Mouse (Mus musculus): Measurements from ENCODE around the gene Mthfr. TPM values are rescaled to one million over a fixed set of nuclear protein-coding genes. Genes with fewer than 3 reads are reported as not detected.
A peak's percentile ranks its signal among the peaks of the same experiment; 100 is the strongest.

The Mthfr gene
- polyA plus RNA-seq, 1 experiment from 2014 or later, result 25.4 TPM

DNA sequence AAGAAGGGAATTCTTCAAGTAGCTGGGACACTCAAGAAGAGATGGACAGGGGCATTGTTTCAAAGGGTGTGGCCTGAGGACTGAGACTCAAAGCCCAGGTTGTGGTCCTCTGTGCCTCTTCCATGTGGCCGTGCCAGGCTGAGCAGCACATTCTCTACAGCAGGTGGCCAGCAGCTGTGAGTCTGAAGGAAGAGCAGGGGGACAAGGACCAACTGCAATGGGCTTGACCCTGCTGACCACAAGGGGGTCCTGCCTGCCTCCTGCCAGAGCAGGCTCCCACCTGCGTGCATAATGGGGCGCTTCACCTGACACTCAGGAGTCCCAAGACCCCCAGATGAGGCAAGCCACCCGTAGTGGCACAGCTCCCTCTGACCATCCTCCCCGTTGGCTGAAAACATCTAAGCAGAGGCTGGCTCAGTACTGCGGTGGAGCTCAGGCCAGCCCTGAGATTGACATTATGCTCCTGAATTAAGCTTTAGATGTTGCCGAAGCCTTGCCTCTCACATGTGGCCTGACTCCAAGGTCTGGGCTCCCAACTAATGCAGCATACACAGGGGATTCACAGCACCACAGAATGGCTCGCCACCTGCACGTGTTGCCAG lies 19.4 kb downstream of the Mthfr start:
- H3K36me3 ChIP-seq, result peaks cover 58% of the 10 kb centered on the region
- H3K27ac ChIP-seq (replicated peaks), result no peak overlapping the region
- H3K4me3 ChIP-seq, result no peak overlapping the region
- DNase-seq (ENCODE audit: low spot score), result no peak
- H3K4me1 ChIP-seq, result peaks cover 6% of the 10 kb centered on the region; the same call in 1 of the 2 replicates
- H3K27me3 ChIP-seq (ENCODE audit: low read depth, poor library complexity, severe bottlenecking), result no peaks in the 10 kb centered on the region
- H3K9me3 ChIP-seq (replicated peaks), result no peaks in the 10 kb centered on the region
- 92% methylated on average over 9 of the region's 9 CpGs for WGBS

DNA sequence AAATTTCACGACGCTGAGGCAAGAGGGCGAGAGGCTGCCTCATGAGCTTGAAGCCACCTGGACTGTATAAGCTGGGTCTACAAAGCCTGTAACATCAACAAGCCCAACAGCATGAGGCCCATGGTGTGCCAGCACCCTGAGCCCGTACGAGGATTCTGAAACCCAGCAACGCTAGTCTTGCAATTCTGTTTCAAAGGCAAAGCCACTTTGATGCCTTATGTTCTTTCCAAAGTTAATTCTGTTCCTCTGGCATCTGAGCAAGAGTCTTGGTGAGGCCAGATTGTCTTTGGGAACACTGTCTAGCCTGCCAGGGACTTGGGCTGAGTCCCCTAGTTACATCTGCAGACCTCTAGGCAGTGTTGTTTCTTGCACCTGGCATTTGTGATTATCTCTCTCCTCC lies 20.1 kb downstream of the Mthfr start:
- no peaks in the 10 kb centered on the region for H3K27me3 ChIP-seq (ENCODE audit: low read depth, poor library complexity, severe bottlenecking)
- no peak overlapping the region for H3K4me3 ChIP-seq
- H3K36me3 ChIP-seq, result peaks cover 51% of the 10 kb centered on the region
- H3K4me1 ChIP-seq, result peaks cover 6% of the 10 kb centered on the region; the same call in 1 of the 2 replicates
- no peak for DNase-seq (ENCODE audit: low spot score)
- H3K9me3 ChIP-seq (replicated peaks), result no peaks in the 10 kb centered on the region
- no peak overlapping the region for H3K27ac ChIP-seq (replicated peaks)
- 92% methylated on average over 6 of the region's 6 CpGs for WGBS

DNA sequence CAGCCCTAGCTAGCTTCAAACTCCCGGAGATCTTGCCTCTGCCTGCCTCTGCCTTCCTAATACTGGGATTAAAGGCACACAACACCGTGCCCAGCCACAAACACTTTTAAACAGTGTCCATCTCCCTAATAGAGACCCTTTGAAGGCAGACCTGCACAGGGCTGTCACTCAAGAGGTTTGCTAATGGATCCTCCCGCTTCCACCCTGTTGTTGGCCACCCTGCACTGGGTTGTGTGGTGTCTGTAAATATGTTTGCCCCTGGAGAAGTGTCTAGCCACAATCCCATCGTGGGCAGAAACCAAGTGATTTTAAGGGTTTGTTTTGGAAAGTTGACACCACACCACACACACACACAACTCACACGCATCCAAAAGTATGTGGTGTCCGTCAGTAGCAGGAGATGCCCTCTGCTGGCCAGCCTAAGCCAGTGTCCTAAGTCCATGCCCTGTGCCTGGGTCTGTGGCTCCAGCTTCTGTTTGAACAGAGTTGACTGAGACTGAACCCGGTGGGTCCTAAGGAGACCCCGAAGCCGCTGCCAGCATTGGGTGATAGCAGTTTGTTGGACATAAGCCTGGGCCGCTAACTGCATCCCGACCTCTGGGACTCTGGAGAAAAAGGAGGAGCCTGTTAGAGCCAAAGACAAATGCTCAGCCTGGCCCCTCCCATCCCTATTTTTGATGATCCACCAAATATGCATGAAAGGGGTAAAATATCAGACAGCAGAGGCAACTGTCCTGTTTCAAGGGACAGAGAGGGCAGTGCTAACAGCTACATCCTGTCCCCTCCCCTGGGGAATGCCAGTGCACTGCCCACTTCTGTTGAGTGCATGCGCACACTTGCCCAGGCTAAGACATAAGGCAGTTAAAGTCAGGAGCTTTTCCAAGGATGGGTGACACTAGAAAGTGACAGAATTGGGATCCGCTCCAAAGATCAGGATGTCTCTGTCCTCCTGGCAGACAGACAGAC lies 21.5 kb downstream of the Mthfr start:
- no peak overlapping the region for H3K27ac ChIP-seq (replicated peaks)
- DNase-seq (ENCODE audit: low spot score), result no peak
- peaks cover 15% of the 10 kb centered on the region for H3K4me1 ChIP-seq
- H3K27me3 ChIP-seq (ENCODE audit: low read depth, poor library complexity, severe bottlenecking), result peaks cover 6% of the 10 kb centered on the region; the same call in 1 of the 2 replicates
- H3K36me3 ChIP-seq, result peaks cover 38% of the 10 kb centered on the region
- no peak overlapping the region for H3K4me3 ChIP-seq
- WGBS, result 53% methylated on average over 13 of the region's 13 CpGs
- no peaks in the 10 kb centered on the region for H3K9me3 ChIP-seq (replicated peaks)

DNA sequence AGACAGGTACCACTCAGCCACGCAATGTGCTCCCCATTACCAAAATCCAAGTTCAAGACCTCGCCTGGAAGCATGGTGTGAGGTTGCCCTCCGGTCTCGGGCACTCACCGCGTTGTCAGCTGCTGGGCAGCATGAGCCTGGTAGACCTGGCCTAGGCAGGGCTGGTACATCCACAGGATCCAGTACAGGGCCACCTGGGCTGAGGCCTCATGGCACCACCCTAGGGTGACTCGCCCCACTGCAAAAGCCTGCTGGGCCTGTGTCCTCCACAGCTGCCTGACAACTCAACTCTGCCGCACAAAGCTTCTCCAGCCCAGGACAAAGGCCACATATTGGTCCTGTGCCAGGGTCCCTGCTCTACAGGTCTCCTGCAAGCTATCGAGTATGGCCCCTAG lies 22.2 kb downstream of the Mthfr start:
- WGBS, result 89% methylated on average over 9 of the region's 9 CpGs

DNA sequence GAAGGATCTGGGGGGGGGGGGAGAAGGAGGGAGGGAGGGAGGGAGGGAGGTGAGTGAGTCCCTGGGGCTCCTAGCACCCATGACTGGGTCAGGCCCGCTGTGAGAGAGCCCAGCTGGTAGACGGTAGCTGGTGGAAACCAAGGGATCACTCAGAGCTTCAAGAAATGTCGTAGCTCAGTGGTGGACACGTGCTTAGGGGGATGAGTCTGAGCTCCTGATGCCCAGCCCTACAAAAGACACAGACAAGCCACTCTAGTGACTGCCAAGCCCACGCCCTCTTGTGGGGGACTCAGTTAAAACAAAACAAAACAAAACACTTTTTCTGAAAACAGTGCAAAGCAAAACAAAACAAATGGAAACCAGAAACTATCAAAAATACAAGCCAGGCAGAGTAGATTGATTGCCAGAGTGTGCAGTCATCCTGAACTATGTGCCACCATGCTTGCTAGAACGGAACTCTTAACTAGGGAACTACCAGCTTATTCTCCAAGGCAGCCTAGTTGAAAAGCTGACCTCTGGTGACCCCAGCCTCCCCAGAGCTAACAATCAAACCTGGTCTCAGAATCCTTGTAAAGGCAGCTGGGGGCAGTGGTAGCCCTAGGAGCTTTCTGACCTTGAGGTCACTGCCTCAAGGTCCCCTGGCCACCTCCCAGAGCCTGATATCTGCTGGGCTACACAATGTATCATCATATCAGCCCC lies 27.0 kb downstream of the Mthfr start:
- peaks cover 30% of the 10 kb centered on the region for H3K4me1 ChIP-seq
- H3K27me3 ChIP-seq (ENCODE audit: low read depth, poor library complexity, severe bottlenecking), result peaks cover 12% of the 10 kb centered on the region
- 38% methylated on average over 6 of the region's 6 CpGs for WGBS
- DNase-seq (ENCODE audit: low spot score), result no peak
- H3K4me3 ChIP-seq, result no peak overlapping the region
- 0 out of 2 replicates have a peak overlapping the region, but pooled peaks have one; percentile 1 for H3K27ac ChIP-seq (replicated peaks)
- H3K36me3 ChIP-seq, result no peaks in the 10 kb centered on the region
- no peaks in the 10 kb centered on the region for H3K9me3 ChIP-seq (replicated peaks)

More for the DNA sequence above, 22.2 kb downstream of the Mthfr start:
- Histone ChIP-seq H3K36me3 (peaks cover 31% of the 10 kb centered on the region), H3K9me3 (replicated peaks) (no peaks in the 10 kb centered on the region), H3K27me3 (ENCODE audit: low read depth, poor library complexity, severe bottlenecking) (peaks cover 6% of the 10 kb centered on the region; the same call in 1 of the 2 replicates), H3K27ac (replicated peaks) (no peak overlapping the region), H3K4me1 (peaks cover 22% of the 10 kb centered on the region), H3K4me3 (no peak overlapping the region)
- no peak for DNase-seq (ENCODE audit: low spot score)

DNA sequence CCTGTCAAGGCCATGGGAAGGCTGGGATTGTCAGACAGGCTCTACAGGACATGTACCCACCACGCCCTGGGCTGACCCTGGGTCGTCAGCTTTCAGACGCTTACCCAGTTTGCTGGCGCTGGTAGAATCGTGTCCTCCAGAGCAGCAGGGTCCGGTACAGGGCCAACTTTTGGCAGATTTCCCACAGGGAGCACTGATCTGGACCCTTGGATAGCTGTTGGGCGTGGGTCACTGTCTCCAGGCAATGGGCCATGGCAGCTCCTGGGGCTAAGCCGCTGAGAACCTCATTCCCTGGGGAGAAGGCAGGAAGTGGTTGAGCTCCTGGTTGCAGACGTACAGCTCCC lies 27.5 kb downstream of the Mthfr start:
- Histone ChIP-seq H3K4me1 (peaks cover 31% of the 10 kb centered on the region), H3K36me3 (no peaks in the 10 kb centered on the region), H3K27me3 (ENCODE audit: low read depth, poor library complexity, severe bottlenecking) (peaks cover 12% of the 10 kb centered on the region), H3K27ac (replicated peaks) (0 out of 2 replicates have a peak overlapping the region, but pooled peaks have one; percentile 1), H3K9me3 (replicated peaks) (no peaks in the 10 kb centered on the region), H3K4me3 (no peak overlapping the region)
- WGBS, result 46% methylated on average over 9 of the region's 9 CpGs
- DNase-seq (ENCODE audit: low spot score), result no peak

DNA sequence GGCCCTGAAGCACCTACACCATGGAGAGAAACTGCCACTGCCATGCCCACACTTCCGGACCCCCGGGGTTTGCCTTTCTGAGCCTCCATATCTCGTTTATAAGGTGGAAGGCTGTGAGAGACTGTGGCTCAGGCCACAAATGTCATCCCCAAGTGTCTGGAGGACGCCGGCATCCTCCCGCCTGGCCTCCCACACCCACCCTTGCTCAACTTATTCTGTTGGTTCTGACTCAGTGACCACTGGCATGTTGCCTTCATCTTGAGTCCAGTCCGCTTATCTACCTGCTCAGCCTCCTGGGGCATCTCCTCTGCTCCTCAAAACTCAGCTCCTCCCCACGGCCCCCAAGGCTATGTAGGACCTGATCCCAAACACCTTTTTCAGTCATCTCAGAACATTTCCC lies 28.5 kb downstream of the Mthfr start:
- no peaks in the 10 kb centered on the region for H3K9me3 ChIP-seq (replicated peaks)
- no peaks in the 10 kb centered on the region for H3K36me3 ChIP-seq
- H3K27me3 ChIP-seq (ENCODE audit: low read depth, poor library complexity, severe bottlenecking), result peaks cover 12% of the 10 kb centered on the region
- 86% methylated on average over 8 of the region's 8 CpGs for WGBS
- H3K4me3 ChIP-seq, result no peak overlapping the region
- no peak overlapping the region for H3K27ac ChIP-seq (replicated peaks)
- no peak for DNase-seq (ENCODE audit: low spot score)
- H3K4me1 ChIP-seq, result peaks cover 31% of the 10 kb centered on the region

DNA sequence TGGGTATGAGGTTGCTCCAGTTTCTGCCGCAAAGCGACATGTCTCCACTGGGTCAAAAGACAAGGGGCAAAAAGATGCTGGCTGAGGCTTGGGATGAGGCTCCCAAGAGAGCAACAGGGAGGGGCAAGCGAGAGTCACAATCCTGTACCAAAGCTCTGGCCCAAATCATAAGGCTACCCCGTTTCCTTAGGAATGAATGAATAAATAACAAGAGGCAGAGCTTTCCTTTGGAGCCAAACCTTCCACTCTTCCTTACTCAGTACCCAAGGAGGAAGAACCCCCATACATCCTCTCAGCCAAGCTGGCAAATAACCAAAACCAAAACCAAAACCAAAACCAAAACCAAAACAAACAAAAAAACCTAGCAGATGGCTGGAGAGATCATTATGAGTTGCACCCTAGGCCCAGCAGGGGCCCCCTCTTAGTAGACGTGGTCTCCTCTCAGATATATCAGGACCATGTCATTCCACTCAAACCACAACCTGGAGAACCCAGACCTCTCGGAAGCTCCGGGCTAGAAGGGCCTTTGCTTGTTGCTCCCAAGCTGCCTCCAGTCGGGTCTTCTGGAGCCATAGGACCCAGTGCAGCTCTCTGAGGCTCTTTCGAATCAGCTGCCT lies 30.8 kb downstream of the Mthfr start:
- H3K27ac ChIP-seq (replicated peaks), result no peak overlapping the region
- peaks cover 27% of the 10 kb centered on the region for H3K4me1 ChIP-seq
- DNase-seq (ENCODE audit: low spot score), result no peak
- H3K9me3 ChIP-seq (replicated peaks), result no peaks in the 10 kb centered on the region
- H3K4me3 ChIP-seq, result no peak overlapping the region
- 80% methylated on average over 9 of the region's 9 CpGs for WGBS
- peaks cover 8% of the 10 kb centered on the region for H3K27me3 ChIP-seq (ENCODE audit: low read depth, poor library complexity, severe bottlenecking)
- H3K36me3 ChIP-seq, result no peaks in the 10 kb centered on the region

DNA sequence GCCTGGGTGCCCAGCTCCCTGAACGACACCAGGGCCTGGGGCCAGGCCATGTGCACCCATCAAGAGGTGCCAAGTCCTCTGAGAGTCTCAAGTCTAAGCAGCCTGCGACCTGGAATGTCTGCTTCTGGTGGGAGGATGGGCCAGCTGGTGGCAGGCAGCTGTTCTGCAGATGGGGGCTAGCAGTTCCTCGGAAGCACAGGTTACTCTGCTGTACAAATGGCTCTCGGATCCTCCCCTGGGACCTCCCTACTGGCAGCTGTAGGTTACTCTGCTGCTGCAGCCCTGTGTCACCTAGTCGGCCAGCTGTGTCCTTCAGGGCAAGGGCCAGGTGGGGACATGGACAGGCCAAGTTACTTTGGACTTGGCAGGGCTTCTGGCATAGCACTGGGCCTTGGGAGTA lies 32.6 kb downstream of the Mthfr start:
- H3K4me1 ChIP-seq, result peaks cover 18% of the 10 kb centered on the region
- H3K4me3 ChIP-seq, result no peak overlapping the region
- no peak overlapping the region for H3K27ac ChIP-seq (replicated peaks)
- H3K27me3 ChIP-seq (ENCODE audit: low read depth, poor library complexity, severe bottlenecking), result peaks cover 6% of the 10 kb centered on the region; the same call in 1 of the 2 replicates
- H3K36me3 ChIP-seq, result no peaks in the 10 kb centered on the region
- 76% methylated on average over 5 of the region's 5 CpGs for WGBS
- DNase-seq (ENCODE audit: low spot score), result no peak
- H3K9me3 ChIP-seq (replicated peaks), result no peaks in the 10 kb centered on the region

DNA sequence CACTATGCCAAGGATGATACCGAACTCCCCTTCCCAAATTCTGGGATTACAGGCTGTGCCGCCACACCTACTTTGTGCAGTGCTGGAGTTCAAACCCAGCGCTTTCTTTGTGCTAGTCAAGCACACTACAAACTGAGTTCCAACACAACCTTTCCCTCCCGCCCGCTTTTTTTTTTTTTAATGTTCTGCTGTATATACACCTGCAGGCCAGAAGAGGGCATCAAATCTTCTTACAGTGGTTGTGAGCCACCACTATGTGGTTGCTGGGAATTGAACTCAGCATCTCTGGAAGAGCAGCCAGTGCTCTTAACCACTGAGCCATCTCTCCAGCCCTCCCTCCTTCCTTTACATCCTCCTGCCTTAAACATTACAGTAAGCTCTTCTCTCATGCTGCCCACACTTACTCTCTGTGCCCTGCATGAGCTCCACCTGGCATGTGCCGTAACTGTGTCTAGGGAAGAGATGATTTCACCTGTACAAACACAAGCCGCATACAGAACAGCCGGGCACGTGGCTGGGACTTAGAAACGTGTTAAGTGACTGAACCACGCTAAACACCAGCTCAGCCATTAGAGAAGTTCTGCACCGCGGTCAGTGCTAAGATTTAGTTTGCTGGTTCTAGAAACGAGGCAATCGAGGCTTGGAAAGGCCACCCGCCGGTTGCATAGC lies 35.8 kb downstream of the Mthfr start:
- peaks cover 11% of the 10 kb centered on the region for H3K4me1 ChIP-seq
- no peaks in the 10 kb centered on the region; the same call in 1 of the 2 replicates for H3K27me3 ChIP-seq (ENCODE audit: low read depth, poor library complexity, severe bottlenecking)
- peak overlapping the region; percentile 46 for H3K4me3 ChIP-seq
- DNase-seq (ENCODE audit: low spot score), result no peak
- peak overlapping the region; percentile 67 for H3K27ac ChIP-seq (replicated peaks)
- no peaks in the 10 kb centered on the region for H3K9me3 ChIP-seq (replicated peaks)
- H3K36me3 ChIP-seq, result peaks cover 8% of the 10 kb centered on the region; the same call in 1 of the 2 replicates
- WGBS, result 48% methylated on average over 17 of the region's 17 CpGs

DNA sequence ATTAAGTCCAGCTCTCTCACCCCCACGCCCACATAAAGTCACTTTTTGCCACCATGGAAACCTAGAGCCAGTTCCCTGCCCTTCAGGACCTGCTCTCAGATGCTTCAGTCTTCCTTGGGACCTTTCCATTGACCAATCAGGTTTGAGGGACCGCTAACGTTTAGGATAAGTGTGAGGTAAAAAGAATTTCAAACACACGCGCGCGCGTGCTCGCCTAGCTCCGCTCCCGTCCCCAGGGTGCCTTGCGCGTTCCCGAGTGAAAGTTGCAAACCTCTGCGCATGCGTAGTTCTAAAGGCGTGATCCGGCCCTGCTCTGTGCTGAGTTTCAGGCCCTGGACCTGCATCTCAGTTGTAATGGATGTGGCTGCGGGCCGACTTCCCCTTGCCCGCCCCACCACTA lies 36.4 kb downstream of the Mthfr start:
- Histone ChIP-seq H3K4me3 (peak overlapping the region; percentile 46), H3K4me1 (peaks cover 11% of the 10 kb centered on the region), H3K9me3 (replicated peaks) (no peaks in the 10 kb centered on the region), H3K27me3 (ENCODE audit: low read depth, poor library complexity, severe bottlenecking) (no peaks in the 10 kb centered on the region; the same call in 1 of the 2 replicates), H3K36me3 (peaks cover 14% of the 10 kb centered on the region), H3K27ac (replicated peaks) (peak overlapping the region; percentile 67)
- 50% methylated on average over 21 of the region's 21 CpGs for WGBS
- peak; percentile 63 for DNase-seq (ENCODE audit: low spot score)

DNA sequence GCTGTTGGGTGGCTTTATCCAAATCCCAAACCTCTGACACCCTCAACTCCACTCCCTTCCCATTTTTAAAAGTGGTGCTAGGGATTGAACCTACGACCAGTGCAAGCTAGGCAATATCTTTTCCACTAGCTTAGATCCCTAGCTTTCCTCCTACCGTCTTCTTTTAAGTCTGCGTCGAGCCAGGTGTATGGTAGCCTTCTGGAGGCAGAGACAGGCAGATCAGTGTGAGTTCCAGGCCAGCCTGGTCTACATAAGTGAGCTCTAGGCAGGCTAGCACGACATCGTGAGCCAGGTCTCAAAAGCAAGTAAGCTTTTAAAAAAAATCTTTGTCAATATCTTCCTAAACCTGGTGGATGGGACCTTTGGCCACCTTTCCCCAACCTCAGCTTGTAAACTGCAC lies 37.0 kb downstream of the Mthfr start:
- Histone ChIP-seq H3K9me3 (replicated peaks) (no peaks in the 10 kb centered on the region), H3K4me1 (peaks cover 8% of the 10 kb centered on the region), H3K4me3 (no peak overlapping the region), H3K27me3 (ENCODE audit: low read depth, poor library complexity, severe bottlenecking) (no peaks in the 10 kb centered on the region; the same call in 1 of the 2 replicates), H3K36me3 (peaks cover 21% of the 10 kb centered on the region), H3K27ac (replicated peaks) (no peak overlapping the region)
- WGBS, result 89% methylated on average over 6 of the region's 6 CpGs
- DNase-seq (ENCODE audit: low spot score), result no peak

Data from midbrain, embryonic 10.5 days (tissue).